Mouse (Mus musculus) testis, postnatal 14 days (tissue): ENCODE measurements around the gene Tcam1.
A peak's percentile ranks its signal among the peaks of the same experiment; 100 is the strongest.

Experiments
- DNase-seq: peaks from one replicate; pipeline ENCODE4 v3.0.0; 2021; ENCODE audit warnings: low spot score

Tcam1 gene

DNA sequence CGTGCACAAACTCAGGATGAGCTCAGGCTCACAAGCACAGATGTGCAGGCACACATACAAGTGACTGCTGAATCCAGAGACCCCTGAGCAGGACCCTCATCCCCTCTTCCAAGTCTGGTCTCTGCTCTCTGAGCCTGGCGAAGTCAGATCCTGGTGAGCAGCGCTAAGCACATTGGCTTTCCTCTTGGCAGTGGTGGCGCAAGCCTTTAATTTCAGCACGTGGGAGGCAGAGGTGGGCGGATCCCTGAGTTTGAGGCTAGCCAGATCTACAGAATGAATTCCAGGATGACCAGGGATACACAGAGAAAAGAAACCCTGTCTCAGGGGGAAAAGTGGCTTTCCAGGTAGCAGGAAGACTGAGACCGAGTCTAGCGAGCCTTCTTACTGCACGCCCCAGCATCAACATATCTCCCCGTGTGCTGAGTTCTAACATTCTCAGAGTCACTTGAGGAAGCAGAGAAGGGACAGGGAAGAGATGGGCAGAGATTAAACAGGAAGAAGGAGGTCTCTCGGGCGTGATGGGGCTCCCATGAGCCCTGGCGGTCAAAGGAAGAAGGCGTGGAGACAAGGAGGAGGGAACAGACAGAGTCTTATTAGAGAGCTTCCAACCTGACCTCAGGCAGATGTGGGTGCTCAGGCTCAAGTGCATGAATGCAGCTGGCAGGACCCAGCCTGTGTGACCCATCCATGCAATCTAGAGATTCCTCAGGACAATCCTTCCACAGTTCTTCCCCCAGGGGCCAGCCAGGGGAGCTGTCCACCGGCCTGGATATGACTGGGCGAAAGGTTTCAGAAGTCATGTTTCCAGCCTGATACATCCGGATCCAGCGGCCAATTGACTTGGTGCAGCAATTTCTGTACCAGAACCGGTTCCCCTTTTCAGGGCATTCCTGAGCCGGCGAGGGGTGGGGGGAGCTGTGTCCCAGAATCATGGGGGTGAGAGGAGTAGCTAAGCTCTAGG lies 42.2 kb downstream of the Tcam1 start:
- no peak for DNase-seq

DNA sequence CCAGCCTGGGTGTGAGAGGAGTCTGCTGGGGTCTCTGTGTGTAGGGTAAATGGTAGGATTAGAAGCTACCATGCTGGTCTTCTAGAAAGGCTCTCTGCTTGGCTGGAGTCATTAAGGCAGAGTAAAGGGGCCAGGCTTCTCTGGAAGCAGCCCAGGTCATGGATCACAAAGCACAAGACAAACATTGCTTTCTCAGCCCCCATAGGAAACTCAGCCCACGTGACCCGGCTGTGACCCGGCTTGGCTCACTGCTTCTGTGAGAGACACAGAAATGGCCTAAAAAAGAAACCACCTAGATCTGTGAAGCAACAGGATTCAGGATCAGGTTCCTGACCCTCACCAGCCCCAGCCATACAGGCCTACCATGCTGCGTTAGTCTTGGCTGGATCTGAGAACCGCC lies 48.4 kb downstream of the Tcam1 start:
- DNase-seq: no peak

DNA sequence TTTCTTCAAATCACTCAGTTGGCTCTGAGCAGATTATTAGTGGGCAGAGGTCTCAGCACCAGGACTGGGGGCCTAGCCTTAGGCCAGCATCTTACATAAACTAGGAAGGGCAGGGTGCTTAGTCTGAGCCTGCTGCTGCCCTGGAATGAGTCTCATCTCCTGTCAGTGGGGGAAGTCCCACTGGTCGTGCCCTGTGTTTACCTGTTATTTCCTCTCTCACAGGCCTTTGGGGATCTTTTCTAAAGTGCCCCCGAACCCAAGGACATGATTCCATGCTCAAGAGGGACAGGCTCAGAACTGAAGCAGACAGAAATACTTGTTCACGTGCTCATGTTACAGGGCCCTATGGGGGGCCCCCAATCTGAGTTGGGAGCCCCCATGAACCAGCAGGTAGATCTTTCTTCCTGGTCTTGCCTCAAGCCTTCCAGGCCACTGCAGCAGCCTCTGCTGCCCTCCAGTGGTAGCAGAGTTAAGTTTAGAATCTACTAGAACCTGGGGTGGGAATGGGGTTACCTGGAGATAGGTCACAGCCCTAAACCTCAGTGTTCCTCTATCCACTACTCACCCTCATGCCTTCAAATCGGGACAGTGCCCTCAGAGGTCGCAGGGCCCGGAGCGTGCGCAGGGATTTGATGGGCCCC lies 49.2 kb downstream of the Tcam1 start:
- DNase-seq: peak; percentile 43

DNA sequence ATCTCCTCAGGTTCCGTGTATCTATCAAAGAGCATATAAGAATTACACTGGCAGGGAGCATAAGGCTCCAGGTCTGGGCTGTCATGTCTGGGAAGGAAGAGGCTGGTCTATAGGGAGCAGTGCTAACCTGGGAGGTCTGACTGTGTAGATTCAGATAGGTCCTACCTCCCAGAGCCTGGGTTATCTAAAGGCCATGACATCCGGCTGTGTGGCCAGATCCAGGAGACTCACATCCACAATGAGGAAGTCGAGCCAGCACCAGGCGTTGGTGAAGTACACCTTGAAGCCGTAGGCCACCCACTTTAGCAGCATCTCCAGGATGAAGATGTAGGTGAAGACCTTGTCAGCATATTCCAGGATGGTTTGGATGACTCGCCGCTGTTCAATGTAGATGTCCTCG lies 50.0 kb downstream of the Tcam1 start:
- no peak for DNase-seq

DNA sequence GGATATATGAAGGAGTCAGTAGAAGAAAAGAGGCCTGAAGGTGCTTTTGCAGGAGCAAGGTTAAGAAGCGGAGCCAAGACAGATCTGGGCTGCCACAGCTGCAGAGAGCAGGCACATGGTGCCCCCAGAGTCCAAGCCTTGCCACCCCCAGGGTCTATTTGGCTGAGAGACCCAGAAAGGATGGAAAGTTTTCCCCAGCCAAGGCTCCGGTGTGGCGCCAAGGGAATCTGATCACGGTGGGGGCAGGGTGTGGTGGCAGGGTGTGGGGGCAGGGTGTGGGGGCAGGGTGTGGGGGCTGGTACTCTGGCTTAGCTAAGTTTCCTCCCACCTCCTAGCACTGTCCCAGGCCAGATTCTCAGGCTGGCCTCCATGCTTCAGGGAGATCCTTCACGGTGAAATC lies 52.0 kb downstream of the Tcam1 start:
- DNase-seq: no peak

DNA sequence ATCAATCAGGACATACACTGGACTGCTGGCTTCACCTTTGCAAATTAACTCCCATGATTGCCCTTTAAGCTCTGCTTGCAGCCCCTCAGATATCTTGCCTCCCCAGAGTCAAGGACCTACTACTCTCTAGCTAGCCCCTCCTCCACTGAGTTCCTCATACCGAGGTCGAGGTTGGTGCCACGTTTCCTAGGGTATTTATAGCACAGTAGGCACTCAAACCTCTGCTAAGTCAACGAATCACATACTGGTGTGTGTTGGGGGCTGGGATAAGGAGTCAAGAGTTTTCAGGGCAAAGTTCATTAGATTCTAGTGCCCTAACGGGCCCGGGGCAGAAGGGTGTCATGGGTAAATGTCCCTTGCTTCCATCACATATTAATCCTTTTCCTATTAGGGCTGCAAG lies 52.7 kb downstream of the Tcam1 start:
- DNase-seq: no peak

DNA sequence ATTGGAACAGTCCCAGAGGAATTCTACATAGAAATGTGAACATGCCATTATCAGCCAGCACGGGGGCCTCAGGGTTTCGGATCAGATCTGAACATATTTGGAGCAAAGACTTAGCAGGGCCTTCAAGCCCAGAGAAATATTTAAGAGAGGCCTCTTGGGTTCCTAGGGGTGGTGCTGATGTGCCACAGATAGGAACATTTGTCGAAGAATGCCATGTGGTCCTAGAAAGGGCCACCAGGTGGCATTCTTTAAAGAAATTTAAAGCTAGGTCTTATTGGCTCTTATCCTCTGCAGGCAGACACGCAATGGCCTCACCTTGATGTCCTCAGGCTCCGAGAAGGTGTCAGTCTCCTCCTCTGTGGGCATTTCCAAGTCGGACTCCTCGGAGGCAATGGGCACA lies 53.2 kb downstream of the Tcam1 start:
- no peak for DNase-seq

DNA sequence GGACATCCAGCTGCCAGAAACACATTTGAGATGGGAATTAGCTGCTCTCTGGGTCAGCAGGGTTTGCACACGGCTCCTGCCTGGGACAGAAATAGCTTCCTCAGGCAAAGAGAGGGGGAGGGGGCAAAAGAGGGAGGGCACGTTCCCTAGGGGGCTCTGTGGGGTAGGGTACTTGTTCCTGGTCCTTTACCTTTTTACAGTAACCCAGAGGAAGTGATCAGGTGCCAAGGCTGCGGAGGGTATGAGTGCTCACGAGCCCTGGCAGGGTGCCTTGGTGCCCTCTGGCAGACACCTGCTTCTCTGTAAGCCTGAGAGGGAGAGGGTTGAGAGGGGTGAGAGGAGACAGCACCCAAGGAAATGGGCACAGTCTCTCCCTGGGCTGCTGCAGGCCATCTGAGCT lies 56.0 kb downstream of the Tcam1 start:
- no peak for DNase-seq

DNA sequence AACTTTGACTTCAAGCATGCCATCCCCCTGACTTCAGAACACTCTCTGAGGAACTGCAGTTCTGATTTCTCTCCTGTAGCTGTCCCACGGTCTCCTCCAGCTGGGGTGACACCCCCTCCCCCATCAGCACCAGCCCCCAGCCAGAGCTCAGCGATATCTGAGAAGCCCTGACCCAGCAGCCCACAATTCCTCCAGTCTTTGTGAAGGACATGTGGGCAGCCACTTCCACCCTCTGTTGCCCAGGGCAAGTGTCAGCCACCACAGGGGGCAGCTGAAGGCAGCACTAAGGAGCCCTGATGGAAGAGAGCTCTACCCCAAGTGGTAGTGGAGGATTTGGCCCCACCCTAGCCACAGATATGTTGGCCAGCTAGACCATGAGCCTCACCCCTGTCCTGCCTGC lies 57.6 kb downstream of the Tcam1 start:
- no peak for DNase-seq

DNA sequence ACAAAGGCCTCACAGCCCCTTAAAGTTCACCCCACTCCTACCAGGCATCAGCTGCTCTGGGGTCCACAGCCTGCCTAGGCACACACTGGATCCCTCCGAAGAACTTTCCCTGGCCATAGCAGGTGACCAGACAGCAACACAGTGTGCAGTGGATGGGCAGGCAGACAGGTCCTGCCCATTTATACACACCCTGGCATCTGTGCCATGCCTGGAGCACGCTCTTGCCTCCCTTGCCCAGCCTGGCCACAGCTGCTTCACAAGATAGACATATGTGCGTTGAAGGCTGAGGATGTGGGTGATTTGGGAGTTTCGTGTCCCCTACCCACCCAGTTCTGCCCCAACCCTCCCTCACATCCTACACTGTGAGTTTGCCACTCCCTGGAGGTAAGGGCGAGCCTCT lies 61.6 kb downstream of the Tcam1 start:
- no peak for DNase-seq
